Mouse (Mus musculus) naive thymus-derived CD4-positive, alpha-beta T cell, adult 2 months (primary cell): ENCODE data around the gene Sema6d.
"Not testable (repeated sequence)": the region's sequence is repeated elsewhere in the genome, so short reads cannot be mapped to it uniquely, and the experiment has no call there.

Experiments used
- DNase-seq: peaks from one replicate; pipeline ENCODE4 v3.0.0-alpha.2; 2011; ENCODE audit warnings: low read depth

The Sema6d gene

DNA sequence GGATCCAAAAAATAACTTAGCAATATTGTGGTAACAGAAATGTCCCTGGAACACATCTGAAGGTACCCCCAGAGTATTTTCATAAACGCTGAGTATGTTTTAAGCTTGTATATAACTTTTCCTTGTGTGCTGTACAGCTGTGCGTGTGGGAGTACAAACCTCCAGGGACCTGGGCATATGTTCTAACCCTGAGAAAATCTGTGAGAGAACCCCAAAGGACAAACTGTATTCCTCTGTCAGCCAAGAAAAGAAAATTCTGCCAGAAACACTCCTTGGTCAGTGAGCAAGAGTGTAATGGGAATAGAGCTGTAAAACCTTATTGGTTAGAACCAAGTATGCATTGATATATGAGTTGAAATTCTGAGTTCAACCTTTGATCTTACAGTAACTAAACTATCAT lies 203.8 kb downstream of the Sema6d start:
- no peak for DNase-seq

DNA sequence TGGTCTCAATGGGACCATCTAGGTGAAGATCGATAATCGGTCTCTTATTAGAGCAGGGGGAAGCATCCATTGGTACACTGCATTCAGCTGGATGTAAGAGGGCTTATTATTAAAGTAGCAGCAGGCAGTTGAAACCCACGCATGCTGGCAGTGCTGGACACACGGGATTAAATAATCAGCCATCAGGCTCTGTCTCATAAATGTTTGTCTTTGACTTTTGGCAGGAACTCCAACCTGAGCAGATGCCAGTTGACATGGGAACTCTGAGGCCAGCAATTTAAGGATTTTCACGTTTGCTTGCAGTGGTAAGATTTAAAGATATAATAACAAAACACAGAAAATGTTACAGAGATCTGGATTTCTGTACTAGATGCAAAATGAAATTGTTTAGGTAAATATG lies 208.6 kb downstream of the Sema6d start:
- no peak for DNase-seq

DNA sequence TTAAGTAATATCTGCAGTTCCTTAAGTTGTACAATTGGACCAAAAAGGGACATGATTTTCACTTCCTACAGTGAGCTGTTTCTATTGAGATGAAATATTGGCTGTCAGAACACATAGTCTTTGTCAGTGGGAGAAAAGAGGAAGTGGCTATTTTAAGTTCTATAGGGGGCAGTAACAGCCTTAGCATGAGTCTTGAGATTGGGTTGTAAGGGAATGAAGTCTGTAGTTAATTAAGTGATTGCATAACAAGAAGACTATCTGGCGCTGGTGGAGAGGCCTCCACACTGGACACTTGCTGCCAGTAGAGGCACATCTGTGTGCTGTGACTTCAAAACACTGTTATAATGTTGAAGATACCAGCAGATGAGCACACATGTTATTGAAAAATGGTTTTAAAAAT lies 209.1 kb downstream of the Sema6d start:
- no peak for DNase-seq

GRCm38 (mm10) chr2:124308605-124309004 lies 218.8 kb downstream of the Sema6d start:
- DNase-seq: no peak

DNA sequence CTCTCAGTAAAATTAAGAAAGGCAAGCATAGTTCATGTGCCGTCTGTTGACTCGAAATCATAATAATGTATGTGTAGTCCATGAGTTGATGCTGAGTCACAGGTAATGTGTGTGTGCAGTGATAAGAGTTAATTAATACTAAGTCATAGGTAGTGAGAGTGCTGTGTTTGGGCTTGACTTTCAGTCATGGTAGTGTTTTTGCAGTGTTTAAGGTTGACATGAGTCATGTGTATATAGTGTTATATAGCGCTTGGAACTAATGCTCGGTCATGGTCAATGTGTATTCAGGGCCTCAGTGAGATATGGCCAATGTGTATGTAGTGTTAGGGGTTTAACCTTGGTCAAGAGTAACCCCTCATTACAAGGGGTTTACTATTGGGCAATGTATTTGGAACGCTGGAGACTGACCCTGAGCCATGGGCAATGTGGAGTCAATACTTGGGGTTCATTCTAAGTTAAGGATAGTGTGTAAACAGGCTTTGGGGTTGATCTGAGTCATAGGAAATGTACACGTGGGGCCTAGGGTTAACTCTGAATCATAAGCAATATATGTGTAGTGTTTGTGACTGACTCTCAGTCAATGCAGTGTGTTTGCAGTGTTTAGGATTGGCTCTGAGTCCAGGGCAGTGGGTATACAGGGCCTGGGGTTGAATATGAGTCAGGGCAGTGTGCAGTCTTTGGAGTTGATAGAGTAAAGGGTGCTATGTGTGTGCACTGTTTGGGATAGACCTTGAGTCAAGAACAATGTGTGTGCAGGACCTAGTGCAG lies 219.8 kb downstream of the Sema6d start:
- DNase-seq: no peak

GRCm38 (mm10) chr2:124322528-124323215 lies 232.9 kb downstream of the Sema6d start:
- DNase-seq: no peak

- no peak for DNase-seq
Observed at GRCm38 (mm10) chr2:124324107-124324724, 234.4 kb downstream of the Sema6d start.

DNA sequence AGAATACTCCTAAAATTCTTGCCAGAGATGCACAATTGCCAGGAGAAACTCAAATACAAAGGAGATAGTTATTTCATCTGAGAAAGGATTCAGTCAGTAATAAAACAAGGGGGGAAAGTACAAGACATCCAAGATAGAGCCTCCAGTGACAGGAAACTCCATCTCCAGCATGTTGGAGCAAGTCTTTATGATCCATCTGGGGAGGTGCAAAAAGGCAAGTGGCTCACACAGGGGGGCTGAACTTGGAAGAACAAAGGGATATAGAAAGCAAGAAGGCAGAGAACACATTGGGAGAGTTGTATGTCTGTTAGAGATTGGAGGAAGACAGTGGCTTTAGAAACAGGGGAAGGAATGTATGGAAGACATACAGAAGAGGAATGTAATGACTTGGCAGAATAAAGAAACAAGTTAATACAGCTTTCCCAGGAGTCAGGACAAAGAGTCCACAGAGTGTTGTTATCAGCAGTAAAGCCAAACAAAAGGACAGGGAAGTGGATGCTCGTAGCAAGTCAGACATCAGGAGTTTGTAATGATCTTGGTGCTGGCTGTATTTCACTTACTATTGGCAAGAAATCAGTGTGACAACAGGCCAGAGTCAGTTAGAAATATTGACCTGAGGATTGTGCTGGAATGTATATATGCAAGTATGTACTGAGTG lies 239.8 kb downstream of the Sema6d start:
- DNase-seq: no peak

- no peak for DNase-seq
Observed at GRCm38 (mm10) chr2:124332890-124333289, 243.1 kb downstream of the Sema6d start.

- not testable (repeated sequence) for DNase-seq
Observed at GRCm38 (mm10) chr2:124334655-124335054, 244.9 kb downstream of the Sema6d start.

GRCm38 (mm10) chr2:124338296-124338695 lies 248.5 kb downstream of the Sema6d start:
- DNase-seq: no peak

DNA sequence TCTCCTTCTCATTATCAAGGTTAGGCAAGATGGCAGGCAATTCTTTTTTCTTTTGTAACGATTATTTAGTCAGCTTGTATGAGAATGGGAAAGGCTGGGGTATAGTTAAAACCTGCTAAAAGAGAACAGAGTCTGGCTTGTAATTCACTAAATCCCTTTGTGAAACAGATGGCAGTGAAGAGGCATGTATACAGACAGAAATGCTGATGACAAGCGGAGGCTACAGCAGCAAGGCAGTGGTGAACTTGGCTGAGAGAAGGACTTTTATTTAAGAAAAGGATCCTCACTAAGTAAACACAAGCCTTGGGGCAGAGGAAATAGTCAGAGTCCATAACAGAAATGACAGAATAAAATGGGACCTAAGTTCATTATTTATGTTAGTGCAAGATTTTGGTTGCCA lies 264.4 kb downstream of the Sema6d start:
- no peak for DNase-seq

DNA sequence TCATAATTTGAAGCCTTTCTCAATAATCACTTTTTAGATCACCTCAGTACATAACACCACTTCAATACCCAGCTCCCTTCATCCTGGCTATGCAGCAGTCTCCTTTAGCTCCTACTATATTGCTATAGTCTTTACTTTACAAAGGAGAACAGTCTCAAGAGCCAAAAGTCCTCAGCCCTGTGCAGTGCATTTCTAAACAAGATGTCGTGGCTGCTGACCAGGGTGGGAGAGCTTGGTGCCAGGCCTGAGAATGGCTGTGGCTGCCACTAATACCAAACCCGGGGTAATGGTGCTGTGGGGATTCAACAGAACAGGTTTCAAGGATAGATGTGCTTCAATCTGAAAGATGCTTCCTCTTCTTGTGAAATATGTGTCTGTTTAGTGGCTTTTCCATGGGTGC lies 264.9 kb downstream of the Sema6d start:
- DNase-seq: no peak

DNA sequence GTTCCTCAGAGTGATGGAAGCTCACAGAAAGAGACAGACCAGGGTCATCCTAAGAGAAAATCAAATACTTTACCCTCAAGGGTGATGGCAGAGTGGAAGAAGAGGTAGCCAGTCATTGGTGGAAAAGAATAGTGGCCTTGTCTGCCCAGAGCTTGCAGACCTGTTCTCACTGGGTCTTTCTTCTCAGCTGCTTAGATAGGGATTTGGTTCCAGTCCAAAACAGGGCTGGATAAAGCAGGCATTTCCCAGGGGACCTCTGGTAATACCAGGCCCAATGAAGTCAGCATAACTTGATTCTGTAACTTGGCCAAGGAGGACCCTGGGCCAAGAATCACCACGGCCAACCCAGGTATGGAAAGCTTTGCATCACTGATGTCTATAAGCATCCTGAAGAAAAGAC lies 279.5 kb downstream of the Sema6d start:
- no peak for DNase-seq

GRCm38 (mm10) chr2:124369991-124370390 lies 280.2 kb downstream of the Sema6d start:
- DNase-seq: no peak

DNA sequence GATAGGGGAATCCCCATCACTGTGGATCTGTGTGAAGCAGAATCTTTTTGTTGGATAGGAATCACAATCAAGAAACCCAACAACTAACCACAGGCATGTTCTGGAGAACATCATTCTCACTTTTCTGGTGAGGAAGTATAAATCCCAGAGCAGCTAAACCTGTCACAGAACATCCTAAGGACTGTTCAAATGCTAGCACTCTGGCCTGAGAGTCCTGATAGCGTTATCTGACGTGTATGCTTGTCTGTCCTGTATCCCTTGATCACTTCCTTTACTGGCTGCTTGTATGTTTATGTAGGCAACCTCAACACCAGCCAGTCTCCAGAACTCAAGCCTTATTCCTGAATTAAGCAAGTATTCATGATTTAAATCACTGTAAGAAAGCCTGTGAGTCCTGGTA lies 281.6 kb downstream of the Sema6d start:
- no peak for DNase-seq

- DNase-seq: no peak
Observed at GRCm38 (mm10) chr2:124385053-124385452, 295.3 kb downstream of the Sema6d start.

GRCm38 (mm10) chr2:124385722-124386121 lies 296.0 kb downstream of the Sema6d start:
- no peak for DNase-seq

DNA sequence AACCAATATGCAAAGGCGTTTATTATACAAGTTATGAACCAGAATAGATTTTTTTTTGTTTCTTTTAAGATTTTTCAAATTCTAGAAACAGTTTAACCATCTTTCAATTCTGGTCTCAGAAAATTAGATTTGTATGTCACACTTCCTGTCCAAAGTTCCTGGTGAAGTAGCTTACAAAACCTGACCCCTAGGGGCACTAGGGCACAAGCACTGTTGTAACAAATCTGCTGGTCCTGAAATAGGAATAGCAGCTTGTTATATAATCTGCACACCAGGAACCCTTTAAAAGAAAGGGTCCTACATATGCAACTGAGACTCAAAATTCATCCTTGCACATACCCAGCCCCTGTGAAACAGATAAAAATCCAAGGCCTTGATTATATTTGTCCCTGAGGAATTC lies 298.5 kb downstream of the Sema6d start:
- DNase-seq: no peak

DNA sequence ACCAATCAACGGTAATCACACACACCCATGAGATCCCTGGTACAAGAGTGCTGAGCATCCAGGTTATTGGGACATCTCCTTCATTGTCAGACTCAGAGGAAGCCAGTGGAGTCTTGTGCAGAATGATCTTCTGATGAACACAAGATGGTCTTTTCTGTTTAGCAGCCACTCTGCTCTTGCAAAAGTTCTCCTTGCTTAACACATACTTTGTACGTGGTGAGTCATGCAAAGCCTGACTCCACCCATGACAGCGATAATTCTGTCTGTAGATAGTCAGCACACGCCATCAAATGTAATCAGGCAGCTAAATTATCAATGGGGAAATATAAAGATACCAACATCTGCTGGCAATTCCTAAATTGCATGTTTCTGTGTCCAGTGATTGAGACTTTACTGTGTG lies 307.0 kb downstream of the Sema6d start:
- no peak for DNase-seq

DNA sequence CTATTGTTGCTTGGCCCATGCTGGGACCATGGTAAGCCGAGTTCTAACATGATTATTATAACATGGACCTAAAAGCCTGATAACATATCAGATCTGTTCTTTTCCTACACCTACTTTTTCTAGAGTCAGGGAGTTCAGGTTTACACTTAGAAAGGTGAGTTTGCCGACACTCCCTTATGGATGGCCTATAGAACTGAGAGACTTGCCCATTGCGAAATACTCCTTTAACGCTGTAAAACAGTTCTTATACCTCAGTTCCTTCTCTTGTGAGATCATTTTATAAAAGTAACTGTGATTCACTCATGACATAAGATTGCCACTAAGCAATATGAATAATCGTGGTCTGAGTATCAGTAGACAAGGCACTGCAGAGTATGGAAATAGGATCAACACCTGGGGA lies 307.5 kb downstream of the Sema6d start:
- DNase-seq: no peak

DNA sequence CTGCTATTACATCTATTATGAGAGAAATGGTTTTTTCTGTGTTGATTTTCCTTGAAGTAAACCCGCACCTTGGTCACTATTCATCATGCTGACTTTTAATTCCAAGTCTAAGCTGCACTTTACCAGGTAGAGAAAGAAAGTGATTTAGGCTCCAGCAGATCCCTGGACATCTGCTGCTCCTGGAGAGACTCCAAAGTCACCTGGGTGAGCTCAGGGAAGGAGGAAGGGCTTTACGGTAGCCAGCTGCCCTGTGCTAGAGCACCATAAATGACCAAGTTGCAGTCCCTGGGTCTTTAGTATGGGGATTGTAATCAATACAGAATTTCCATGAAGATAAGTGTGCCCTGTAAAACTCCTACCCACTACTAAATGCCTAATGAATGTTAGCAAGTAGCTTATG lies 309.8 kb downstream of the Sema6d start:
- no peak for DNase-seq
